Mouse (Mus musculus) layer of hippocampus, postnatal 25 days (tissue): ENCODE results near the gene Gmds. TPM values are rescaled to one million over a fixed set of nuclear protein-coding genes. Genes with fewer than 3 reads are reported as not detected.

Experiments
- DNase-seq, 2 experiments: peaks; one replicate each; pipeline ENCODE4 v3.0.0; 2022; ENCODE audit warnings: mixed read lengths in 2 of 2, low spot score in 1 of 2; ENCODE audit errors: extremely low spot score in 1 of 2
- total RNA-seq, 2 experiments: library from RNA; stranded (reverse); gene quantifications; 2 replicates each; pipeline ENCODE4 v1.2.3; 2021

Gene Gmds
- total RNA-seq, 2 experiments from 2014 or later: 12.7 to 16.5 TPM

DNA sequence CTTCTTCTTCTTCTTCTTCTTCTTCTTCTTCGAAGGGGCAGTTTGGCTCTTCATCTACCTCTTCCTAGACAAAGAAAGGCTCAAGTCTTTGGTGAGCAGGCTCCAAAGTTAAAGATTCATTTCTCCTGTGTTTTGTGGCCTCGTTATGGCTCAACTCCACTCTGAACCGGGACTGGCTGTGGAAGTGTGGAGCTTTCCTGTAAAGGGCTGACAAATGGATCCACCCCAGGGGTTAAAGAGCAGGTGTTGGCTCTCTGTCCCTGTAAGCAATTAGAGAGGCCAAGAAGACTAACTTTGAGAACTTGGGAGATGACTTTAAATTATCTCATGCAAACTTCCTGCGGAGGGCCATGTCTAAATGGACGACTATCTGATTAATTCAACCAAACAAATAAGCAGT is 536.1 kb downstream of the Gmds start:
- no peak for DNase-seq

DNA sequence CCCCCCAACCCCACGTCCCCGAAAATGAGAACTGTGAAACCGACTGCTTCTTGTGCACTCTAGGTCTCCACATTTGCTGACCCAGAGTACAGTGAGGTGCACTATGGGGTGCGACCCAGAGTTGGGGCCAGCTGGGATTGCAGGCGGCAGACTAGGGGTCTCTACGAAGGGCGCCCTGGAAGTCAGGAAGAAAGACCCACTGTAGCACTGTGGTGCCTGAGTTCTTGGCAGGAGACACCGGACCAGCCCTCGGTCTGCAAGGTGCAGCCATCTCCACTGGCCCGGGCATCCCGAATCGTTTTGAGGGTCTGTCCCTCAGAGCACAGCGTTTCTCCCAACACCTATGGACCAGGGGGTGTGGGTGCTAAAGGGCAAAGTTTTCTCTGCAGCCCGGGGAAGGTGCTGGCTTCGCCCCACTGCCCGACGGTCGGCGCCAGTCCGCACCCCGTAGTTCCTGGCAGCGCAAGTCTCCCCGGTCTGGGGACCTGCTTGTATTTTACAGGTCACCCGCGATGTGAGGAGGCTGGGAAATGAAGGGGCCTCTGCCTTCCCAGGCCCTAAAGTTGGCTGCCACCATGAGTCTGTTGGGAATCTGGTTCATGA is 536.7 kb downstream of the Gmds start:
- no peak for DNase-seq

DNA sequence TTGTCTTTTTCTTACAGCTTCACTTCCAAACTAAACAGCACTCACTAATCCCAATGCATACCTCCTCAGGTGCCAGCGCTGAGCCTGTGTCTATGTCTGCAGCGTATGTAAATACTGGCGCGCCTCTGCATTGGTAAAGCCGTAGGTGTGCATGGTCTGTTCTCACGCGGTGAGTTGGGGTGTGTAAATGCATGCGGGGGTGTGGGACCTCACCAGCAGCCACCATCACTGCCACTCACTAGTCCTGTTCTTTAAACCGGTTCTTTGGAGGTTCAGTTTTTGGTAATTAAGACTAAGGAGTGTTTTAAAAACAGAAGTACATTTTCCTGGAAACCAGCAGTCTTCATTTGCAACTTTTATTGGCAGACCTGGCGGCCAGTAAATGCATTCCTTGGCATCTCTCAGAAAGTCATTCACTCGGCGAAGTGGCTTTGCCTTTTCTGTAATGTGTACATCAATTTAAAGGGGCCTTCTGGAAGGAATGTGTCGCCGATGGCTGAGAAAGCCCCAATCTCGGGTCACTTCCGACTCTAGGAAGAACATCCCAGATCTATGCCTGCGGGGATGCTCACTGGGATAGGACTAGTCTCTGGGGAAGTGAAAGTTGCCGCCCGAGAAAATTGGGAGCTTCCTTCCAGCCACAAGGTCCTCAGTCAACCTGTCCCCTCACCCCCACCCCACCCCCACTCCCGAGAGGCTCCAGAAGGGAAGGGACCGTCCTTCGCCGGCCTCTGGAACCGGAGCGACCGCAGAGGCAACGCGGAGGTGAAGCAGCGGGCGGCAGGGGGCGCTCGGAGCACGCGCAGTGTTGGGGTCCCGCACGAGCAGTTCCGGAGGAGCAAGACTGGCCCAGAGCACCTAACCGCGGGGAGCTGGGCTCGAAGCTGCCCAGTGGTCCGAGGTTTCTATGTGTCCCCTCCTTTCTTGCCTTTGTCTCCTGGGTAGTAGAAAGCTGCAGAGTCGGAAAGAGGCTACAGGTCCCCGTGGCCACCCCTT is 537.7 kb downstream of the Gmds start:
- DNase-seq: peak; percentile 77 to 94

DNA sequence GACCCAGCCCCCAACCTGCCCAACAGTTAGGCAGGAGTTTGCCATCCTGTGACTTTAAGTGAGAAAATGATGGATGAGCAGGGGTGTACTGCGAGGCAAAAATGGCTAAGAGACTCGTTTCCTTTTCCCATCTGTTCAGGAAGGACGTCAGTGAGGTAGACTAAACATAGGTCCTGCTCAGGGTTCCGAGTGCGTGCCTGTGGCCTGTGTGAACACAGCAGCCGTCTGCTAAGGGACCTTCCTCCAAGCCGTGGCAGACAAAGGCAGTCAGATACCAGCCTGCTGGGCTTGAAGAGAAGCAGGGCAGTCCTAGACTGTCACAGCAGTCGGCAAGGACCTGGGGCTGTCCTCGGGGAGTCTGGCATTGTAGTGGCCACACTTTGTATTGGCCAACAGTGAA is 540.5 kb downstream of the Gmds start:
- no peak for DNase-seq

DNA sequence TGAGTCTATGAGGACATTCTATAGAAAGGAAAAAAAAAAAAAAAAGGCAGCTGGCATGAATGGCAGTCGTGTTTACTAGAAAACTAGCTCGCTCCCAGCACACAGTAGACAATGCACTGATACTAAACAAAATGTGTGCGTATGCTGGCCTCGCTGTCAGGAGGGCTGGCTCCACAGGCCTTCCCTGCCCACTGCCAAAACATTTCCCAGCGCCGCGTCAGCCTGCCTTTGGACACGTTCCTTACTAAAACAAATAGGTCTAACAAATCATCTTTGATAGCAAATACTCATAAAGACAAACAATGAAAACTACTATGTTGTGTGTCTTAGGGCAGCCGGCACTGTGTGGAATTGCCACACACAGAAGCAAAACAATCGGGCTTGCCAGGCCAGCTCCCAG is 541.2 kb downstream of the Gmds start:
- DNase-seq: no peak

DNA sequence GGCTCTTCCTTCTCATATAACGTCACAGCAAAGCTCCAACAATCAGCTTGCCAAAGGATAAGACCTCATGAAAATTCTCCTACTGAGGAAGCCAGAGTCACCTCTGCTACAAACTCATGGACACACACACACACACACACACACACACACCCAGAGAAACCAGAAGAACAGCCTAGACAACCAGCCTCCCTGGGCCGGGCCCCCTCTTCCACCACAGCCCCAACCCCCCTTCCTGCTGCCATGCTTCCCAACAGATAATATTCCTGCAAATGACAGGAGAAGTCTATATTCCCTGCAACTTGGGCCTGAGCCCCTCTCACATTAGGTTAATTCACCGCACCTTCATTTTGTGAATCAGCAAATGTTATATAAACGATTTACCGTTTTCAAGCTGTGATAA is 545.4 kb downstream of the Gmds start:
- no peak for DNase-seq

DNA sequence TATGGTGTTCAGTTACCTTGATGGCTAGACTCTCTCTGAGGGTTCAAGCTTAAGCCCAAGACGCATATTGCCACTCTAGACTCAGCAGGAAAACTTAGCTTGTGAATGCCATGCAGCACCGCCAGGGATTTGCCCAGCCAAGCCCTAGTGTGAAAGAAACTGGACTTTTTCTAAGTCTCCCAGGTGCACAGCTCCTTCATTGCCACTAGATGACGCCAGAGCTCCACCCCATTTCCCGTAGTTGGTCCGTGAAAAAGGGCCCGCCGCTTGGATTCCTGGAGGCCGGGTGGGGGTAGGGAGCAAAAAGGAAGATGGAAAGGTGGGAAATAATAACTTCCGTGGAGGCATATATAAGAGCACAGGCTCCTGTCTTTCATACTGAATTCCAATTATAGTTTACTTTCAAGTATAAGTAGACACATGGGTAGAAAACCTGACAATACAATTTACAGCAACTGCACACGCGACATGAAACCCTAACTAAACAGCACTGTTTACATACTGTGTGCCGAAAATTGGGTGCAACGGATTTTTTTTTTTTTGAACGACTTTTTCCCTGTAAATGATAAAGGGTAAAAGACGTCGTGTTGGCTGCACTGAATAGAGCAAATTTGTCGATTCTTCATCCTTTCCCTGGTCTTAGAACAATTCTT is 545.9 kb downstream of the Gmds start:
- DNase-seq: peak in 1 of 2 experiments; percentile 63

DNA sequence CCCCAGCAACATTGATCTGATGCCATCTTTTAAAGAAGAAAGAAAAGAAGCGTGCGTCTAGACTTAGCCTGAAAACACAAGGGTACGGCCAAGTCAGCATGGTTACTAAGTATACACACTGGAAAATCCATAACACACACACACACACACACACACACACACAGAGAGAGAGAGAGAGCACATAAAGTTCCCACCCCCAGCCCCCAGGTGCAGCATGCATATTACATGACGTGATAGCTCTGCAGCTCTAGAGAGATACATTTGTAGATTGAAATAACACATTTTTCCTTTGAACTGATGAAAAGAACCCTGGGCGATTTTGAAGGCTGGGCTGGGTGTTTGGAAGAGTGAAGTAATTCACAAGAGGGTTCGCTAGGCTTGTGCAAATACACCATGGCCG is 553.8 kb downstream of the Gmds start:
- DNase-seq: no peak

DNA sequence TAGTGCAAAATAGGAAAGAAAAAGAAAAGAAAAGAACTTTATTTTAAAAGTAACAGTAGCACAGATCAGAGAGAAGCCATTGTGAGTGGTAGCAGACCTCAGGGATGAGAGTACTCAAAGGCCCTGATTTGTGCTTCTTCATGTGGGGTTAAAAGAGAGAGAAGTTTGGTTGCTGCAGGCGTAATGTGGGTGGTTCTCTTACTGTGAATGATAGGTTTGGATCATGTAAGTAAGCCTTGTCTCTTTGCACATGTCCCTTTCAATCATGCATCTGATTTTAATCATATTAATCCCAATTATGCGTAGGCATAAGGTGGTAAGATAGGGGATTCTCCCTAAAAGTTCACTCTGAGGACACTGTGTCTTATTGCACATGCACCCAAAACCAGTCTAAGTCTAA is 556.5 kb downstream of the Gmds start:
- DNase-seq: no peak

DNA sequence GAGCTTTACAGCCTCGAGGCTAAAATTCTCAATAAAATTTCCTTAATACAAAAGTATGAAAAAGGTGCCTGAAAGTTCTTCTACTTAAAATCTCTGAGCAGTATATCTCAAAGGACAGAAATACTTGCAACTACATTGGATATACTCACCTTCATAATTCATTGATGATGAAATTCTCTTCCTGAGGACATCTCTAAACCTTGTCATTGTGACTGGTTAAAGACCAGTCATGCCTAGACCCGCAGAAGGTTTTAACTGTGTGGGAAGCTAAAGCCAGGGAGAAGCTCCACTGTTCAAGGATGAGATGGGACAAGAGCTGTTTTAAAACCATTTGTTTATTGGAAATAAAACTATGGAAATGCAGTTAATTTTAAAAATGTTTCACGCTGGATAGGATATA is 558.2 kb downstream of the Gmds start:
- DNase-seq: no peak

DNA sequence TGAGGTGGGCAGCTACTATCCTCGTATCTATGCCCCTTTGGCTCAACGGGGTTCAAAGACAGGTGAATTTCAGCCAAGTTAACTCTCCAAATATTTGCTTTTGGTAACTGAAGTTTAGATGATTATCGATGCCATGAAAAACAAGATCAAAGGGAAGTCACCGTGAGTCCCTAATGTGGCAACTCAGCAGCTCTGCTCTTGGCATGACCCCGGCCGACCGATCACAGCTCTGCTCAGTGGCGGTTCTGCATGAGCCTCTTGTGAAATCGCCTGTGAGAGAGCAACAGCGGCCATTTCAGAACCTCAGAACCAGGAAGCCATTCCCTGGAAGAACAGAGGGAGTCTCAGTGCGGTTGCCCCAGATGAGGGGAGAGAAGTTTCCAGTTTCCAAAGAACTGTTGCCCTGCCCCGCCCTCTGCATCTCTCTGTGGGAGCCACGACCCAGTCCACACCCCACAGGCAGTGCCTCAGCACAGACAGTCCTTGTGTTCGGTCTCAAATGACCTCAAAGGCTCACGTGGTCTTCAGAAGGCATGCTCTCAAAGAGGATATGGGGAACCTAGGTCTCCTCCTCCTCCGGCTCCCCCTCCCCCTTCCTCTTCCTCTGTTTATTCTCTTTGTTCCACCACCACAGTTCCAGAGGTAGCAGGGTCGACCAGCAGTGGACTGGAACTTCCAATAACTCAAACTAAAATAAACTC is 559.1 kb downstream of the Gmds start:
- DNase-seq: no peak

DNA sequence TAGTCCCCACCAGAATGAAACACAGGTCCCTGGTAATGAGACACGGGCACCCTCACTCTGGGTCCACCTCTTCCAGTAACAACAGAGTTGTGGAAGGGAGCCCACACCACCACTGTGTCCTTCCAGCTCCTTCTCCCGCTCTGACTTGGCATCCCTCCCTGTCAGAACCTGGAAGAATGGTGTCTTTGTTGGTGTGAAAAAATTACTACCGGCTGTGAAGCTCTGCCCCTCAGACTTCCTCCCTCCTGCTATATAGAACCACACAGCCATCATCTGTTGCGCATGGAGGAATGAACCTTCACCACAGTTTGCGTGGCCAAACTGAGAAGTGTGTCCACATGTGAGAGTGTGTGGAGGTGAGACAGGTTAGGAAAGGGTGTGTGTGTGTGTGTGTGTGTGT is 562.8 kb downstream of the Gmds start:
- DNase-seq: no peak

DNA sequence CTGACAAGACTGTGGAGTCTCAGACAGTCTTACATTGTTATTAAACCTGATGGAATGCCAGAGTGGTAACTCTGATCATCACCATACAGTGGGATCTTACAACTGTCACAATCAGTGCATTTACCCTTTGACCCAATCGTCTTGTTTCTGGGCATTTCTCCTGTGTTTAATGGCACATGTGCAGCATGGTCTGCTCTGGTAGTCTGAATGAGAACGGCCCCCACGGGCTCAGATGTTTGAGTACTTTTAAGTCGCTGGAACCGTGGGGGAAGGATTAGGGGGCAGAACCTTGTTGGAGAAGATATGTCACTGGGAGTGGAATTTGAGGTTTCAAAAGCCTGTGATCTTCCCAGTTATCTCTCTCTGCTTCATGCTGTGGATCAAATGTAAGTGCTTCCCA is 565.7 kb downstream of the Gmds start:
- DNase-seq: no peak
